Mouse (Mus musculus): Measurements from ENCODE around the gene Pdzd7.

Pdzd7 gene

DNA sequence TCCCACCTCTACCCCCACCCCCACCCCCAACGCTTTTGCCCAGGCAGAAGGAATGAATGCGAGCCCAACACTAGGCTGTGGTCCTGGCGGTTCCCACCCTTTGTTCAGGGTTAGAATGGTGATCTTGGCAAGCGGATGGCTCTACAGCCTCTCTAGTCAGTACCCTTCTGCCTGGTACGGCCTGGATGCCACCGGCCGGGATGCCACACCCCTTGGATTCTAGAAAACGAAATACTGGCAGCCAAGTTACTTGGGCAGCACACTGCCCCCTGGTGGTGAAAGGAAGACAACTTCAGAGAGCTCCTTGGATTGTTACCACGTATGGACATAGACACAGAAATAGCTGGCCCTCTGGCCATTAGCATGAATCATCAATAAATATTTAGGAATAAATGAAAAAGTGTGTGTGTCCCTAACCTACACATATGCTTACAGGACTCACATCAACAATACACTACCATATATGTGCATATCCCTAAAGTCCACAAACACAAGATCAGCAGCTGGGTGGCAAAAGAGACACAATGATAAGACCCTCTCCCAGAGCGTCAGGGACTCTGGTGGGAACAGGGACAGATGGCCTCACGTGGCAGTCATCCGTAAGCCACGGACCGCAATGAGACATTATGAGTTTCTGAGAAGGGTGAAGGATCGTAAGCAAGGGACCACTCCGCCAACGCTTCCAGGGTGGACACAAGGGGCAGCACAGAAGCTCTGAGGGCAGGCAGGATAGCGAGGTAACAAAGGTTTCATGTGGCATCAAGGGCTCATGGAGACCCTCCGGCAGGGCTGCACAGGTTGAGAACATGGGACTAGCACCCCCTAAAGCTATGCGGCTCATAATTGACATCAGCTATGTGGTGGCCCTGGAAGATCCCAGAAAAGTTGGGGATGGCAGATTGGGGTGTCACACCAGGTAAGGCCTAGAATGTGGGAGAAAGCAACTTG, 14.5 kb downstream of the Pdzd7 start:
- DNase-seq (ENCODE audit: low read depth, low spot score): peak; percentile 69

DNA sequence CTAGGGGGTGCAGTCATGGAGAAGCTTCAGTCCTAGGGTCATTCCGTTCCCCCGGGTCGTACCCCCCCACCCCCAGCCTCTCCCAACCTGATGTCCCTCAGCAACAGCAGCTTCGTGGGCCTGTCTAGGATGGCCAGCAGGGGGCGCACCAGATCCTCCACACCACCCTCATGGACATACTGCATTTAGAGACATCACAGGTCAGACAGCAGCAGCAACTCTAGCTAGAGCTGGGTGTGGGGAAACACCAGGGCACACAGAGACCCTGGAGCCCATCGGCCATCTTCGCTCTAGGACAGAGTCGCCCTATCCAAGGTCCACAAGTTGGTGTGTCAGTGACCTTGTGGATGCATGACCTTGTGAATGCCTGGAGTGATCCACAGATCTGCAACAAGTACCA, 15.4 kb downstream of the Pdzd7 start:
- DNase-seq (ENCODE audit: low read depth, low spot score): no peak

DNA sequence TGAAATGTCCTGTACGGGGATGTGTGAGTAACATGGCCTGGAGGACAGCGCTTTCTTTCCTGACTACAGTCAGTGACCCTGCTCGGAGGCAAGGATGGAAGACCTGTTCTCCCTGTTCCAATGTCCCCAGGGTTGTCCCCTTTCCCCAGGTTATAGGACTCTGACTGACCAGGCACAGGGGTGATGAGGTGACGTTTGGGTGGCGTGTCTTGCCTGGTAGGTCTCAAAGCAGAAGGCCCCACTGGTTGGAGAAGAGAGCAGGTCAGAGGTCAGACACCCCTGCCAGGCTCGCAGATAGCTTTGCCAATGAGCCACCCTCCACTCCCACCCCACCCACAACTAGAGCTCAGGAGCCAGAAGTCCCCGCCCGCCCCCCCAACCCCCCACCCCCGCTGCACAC, 15.9 kb downstream of the Pdzd7 start:
- DNase-seq (ENCODE audit: low read depth, low spot score): no peak

DNA sequence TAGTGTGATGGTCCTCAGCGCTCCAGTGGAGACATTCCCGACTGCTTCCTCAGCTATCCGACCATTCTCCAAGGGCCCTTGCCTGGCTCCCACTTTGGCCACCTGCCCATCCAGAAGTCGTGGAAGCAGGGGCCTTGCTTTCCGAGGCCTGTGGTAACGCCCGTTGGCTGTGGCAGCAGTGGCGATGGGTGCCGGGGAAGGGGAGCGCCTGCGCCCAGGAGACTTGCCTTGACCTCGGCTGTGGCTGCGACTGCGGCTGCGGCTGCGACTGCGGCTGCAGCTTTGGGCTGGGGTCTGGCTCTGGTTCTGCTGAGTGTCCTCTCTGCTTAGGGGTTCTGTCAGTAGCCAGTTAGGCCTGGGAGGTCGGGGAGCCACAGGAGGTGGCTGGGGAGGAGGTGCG, 16.8 kb downstream of the Pdzd7 start:
- no peak for DNase-seq (ENCODE audit: low read depth, low spot score)

DNA sequence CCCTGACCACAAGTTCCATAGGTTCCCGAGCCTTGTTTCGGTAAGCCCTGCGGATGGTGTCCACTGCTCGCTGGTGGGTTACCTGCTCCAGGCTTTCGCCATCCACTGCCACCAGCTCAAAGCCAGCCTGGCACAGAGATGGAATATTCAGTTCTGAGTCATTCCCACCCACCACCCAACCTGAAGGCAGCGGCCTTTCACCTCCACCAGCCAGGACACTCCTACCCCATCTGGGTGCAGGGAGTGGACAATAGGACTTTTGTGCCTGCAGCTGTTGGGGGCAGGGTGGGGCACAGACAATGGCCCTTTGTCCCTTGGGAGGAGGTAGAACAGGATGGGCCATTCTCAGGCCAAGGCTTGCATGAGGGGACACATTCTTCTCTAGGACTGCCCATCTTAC, 17.7 kb downstream of the Pdzd7 start:
- no peak for DNase-seq (ENCODE audit: low read depth, low spot score)

DNA sequence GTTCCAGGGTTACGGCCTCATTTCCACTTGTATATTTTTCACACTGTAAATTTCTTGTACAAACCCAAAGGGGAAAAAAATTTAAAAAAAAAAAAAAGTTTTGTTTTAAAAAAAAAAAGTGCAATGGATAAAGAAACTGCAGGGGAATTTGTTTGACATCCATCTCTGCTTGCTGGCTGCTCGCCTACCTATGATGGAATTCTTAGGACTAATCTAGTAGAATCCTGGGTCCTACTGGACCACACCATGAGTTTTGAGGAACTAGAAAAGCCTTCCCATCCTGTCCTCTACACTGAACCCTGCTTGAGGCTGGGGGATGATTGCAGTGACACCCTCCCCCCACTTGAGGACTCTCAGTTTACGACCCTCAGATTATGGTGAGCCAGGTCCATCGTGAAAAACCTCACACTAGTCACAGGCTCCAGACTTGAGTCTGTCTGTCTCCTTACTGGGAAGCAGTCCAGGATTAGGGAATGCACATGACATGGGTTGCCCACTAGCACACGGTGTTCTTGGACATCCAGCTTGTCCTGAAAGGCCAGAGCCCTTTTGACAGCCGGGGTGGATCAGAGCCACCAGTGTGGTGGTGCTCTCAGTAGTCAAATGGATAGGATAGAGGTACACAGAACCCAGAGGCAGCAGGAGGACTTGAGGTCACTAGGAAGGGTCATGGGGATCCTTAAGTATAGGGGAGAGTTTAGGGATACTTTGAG, 18.4 kb downstream of the Pdzd7 start:
- no peak for DNase-seq (ENCODE audit: low read depth, low spot score)

DNA sequence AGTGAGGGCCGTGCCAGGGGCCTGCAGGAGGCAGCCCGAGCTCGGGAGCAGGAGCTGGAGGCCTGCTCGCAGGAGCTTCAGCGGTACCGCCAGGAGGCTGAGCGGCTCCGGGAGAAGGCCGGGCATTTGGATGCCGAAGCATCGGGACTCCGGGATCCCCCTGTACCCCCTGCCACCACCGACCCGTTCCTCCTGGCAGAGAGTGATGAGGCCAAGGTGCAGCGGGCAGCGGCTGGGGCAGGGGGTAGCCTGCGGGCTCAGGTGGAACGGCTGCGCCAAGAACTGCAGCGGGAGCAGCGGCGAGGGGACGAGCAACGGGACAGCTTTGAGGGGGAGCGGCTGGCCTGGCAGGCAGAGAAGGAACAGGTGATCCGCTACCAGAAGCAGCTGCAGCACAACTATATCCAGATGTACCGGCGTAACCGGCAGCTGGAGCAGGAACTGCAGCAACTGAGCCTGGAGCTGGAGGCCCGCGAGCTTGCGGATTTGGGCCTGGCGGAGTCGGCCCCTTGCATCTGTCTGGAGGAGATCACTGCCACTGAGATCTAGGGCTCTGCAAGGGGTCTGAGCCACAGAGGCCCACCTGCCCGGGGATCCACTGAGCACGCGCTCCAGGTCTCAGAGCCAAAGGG, 19.5 kb downstream of the Pdzd7 start:
- no peak for DNase-seq (ENCODE audit: low read depth, low spot score)

DNA sequence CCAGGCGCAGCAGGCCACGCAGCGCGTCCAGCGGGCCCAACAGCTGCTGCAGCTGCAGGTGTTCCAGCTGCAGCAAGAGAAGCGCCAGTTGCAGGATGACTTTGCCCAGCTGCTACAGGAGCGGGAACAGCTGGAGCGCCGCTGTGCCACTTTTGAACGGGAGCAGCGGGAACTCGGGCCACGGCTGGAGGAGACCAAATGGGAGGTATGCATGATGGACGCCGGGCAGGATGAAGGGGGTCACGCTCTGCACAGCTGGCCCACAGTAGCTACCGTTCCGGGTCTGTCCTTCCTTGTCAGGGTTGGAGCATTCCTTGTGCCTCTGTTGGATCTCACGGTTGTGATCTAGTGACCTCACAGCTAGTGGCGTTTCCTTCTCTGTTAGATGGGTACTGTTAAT, 20.7 kb downstream of the Pdzd7 start:
- no peak for DNase-seq (ENCODE audit: low read depth, low spot score)

DNA sequence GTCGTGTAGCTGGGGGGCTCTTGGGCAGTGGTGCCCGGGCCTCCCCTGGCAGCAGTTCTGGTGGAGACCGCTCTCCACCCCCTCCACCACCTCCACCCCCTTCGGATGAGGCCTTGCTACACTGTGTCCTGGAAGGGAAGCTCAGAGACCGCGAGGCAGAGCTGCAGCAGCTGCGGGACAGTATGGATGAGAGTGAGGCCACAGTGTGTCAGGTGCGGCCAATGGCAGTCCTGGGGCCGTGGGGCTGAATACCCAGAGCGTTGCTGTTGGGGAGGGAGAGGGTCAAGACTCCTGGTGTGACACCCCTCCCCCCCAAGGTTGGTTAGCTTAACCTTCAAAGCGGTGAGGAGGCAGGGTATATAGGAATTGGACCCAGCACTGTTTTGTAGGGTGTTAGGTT, 21.5 kb downstream of the Pdzd7 start:
- DNase-seq (ENCODE audit: low read depth, low spot score): no peak

DNA sequence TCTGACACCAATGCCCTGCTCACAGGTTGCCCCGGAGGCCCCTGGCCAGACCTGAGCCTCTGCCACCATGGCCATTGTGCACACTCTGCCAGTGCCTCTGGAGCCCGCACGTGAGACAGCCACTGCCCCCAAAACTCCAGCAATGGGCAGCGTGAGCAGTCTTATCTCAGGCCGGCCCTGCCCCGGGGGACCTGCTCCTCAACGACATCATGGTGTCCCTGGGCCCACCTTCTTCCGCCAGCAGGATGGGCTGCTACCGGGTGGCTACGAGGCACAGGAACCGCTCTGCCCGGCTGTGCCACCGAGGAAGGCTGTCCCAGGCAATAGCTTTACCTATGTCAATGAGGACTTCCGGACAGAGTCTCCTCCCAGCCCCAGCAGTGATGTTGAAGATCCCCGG, 24.2 kb downstream of the Pdzd7 start:
- no peak for DNase-seq (ENCODE audit: low read depth, low spot score)

DNA sequence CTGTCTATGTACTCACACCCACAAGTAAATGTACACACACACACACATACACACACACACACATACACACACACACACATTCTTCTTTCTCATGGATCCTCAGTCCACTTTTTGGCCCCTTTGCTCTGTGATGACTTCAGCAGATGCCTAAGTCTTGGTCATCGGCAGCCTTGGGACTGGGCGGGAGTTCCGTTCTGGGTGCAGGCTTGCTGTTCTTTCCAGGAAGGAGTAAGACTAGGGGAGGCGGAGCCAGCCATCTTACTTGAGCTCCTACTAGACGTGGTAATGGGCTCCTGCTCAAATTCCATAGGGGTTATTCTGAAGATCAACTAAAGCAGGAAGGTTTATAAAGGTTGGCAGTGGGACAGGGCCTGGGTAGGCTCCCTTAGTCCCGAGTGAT, 25.2 kb downstream of the Pdzd7 start:
- no peak for DNase-seq (ENCODE audit: low read depth, low spot score)

DNA sequence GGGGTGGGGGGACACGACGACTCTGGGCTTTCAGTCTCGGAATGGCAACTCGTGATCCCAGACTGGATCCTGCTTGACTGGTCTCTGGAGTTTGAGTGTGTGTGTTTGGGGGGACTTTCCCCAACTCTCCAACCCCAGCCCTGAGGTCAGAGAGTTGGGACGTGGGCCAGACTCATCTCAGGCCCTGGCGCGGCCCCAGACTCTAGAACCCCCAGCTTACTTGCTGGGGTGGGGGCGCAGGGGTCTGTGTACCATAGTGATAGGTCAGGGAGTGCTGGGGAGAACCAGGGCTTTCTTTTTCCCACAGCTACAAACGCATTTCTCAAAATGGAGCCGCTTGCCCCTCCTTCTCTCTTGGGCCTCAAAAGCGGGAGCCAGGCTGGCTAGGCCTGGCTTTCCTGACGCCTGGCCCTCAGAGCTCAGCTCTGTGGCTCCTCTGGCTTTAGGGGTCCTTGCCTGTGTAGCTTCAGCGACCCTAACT, 27.1 kb downstream of the Pdzd7 start:
- no peak for DNase-seq (ENCODE audit: low read depth, low spot score)

DNA sequence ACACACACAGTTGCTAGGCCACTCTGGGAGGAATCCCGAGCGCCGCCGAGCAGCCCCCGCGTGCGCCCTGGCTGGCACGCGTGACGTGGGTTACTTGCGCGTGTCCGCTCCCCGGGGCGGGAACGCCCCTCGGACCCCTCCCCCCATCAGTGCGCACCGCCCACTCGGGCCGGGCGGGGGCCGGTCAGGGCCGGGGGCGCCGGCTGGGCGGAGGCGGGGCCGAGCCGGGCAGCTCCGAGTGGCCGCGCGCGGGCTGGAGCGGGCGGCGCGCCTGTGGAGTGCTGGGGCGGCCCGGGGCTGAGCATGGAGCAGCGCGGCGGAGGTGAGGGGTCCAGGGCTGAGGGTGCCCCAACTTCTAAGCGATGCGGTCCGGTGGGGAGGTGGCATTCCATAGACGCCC, 27.6 kb downstream of the Pdzd7 start:
- DNase-seq (ENCODE audit: low read depth, low spot score): no peak

DNA sequence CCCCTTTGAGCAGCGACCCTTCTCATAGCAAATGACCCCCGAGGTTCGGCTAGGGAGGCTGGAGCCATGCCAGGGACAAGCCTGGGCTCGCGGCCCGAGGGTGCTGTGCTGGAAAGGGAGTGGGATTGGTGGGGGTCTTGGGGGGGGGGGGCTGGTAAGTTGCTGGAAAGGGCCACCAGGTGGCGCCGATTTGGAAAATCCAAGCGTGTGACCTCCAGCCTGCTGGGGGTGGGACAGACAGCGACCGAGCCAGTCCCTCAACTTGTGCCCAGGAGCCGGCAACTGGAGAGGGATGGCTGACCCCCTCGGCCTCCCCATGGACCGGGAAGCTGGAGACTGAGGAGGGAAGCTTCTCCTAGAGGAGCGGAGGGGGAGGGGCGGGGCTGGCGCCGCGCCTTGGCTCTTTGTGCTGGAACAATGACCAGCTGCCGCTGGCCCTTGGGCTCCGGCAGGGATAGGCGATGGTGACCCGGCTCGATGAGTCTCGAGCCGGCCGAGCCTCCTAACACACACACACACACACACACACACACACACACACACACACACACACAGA, 28.2 kb downstream of the Pdzd7 start:
- DNase-seq (ENCODE audit: low read depth, low spot score): no peak

DNA sequence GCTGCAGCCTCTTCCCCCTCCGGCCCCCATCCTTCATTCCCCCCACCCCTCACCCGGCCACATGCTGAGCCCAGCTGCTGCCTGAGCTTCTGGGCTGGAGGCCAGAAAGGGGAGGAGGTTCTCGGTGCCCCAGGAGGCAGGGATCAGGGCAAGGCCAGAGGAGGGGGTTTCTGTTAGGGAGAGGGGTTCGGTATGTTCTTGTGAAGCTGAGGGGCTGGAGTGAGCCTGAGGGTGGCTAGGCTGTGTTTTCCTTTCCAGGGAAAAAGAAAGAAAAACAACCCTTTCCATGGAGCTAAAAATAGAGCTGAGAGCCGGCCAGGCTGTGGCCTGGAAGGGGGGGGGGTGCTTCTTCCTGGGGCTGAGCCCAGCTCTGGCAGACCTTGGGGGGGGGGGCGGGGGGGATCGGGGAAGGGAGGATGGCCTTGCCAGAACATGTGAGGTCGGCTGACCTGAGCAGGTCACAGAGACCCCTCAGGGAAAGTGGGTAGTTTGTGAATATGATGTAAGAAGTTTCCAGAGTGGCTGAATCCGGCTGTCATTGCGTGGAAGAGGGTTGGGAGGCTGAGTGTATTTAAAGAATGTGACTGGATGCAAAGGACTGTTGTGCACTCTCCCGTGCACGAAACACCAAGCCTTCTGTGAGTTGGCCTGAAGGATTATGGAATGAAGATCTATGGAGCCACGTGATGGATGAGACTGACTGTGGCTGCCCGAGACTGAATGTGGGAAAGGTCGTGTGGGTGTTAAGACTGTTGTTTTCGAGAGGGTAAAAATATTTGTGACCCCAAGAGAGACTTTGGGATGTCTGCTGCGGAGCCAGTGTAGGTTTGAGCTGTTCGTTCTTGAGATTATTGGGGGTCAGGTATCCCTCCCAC, 28.9 kb downstream of the Pdzd7 start:
- DNase-seq (ENCODE audit: low read depth, low spot score): no peak

DNA sequence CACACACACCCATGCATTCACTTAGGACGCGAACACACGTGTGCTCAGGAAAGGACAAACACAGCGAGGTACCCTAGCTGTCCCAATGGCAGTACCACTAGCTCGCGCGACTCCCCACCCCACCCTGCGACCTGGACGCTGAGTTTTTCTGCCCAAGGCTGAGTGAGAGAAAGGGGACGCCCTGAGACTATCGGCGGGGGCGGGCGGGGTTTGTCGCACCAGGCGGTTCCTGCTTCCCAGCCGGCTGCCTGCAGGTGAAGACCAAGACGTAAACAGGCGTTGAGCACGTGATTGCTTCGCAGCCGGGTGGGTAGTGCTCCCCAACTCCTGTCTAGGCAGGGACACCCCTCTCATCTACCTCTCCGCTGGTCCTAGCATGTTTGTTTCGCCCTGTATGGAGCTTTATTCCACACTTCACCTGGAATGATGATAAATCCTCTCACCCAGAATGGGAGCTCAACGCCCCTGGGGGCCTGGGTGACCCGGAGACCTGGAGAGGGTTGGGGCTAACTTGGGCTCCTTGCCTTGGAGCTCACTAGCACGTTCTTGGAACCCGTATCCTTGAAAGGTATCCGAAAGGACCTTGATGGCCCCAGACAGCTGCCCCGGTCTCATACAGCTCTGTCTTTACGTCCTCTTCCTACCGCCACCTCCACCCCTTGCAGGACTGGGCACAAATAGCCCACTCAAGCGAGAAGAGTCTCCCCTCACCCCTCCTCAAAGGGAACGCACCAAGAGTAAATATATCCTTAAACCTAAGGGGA, 29.8 kb downstream of the Pdzd7 start:
- DNase-seq (ENCODE audit: low read depth, low spot score): no peak

DNA sequence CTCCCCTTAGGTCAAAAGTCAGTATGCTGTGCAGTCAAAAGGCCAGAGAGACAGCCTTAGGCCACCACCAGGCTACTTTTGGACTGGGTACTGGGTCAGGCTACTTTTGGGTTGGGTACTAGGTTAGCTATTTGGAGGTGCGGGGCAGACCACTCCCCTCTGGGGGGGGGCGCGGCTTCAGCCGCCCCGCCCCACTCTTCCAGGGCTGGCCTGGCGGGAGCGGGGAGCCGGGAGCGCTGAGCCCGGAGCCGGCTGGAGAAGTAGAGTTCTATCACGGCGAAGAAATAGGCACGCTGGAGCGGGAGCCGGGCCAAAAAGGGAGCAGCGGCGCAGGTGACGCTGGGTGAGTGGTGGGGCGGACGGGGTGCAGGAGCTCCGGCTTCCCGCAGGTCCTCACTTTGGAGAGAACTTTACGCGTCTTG, 30.5 kb downstream of the Pdzd7 start:
- no peak for DNase-seq (ENCODE audit: low read depth, low spot score)

DNA sequence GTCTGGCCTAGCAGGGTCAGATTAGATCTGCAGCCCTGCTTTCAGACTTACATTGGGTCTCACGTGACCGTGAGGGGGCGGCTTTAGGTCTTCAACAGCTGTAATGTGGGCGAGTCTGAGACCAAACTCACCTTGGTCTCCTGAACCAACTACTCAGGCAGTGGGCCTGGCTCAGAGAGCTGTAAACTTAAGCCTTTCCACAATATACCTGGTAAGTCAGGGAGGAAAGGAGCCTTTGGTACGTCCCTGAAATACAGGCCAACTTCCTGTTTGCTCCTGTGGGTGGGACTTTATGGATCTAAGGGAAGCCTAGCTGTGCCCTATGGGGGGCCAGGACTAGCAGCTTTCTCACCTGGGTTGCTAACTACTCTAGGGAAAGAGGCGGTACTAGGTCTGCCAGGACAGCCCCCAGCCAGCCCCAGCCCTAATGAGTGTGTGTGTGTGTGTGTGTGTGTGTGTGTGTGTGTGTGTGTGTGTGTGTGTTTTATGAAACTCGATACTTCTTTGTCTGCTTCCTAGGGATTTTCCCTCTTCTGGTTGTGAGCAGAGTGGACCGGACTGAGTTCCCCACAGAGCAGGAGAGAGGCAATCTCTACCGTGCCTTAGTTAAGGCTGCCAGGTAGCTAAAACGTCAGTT, 31.1 kb downstream of the Pdzd7 start, which contains the start of gene Lzts2:
Gene Lzts2, plus strand, starts transcription at position 80 of the 637 bp plus-strand sequence.
- DNase-seq (ENCODE audit: low read depth, low spot score): no peak

DNA sequence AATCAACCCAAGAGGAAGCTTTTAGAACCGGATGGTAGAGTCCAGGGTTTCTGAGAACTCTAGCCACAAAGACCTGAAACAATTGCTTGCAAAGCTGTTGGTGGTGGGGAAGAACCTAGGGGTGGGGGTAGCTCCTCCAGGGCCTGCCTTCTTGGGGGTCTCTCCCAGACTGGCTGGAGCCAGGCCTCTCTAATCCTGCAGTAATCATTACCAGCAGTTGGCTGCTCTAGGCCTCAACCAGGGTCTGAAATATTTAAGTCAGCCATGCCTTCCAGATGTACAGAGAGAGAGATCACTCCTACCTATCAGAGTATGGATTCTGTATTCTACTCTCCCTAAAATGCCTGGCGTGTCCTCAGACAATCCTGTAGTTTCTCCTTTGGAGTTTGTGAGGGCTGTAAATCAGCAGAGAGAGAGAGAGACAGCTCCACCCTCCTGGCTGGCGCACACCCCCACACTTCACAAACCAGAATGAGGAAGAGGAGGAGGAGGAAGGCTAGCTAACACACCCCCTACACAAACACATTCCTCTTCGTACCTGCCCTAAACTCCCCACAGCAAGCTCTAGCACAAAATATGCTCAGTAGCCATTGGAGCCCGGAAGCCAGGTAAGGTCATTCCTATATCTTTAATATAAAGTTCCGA, 31.8 kb downstream of the Pdzd7 start:
- no peak for DNase-seq (ENCODE audit: low read depth, low spot score)

All from c-Kit-negative CD71-positive TER-119-positive erythroid progenitor cells, embryonic 14.5 days (primary cell).